Comparison of ENCODE assay signal across 7 mouse cellular contexts in genomic region chr8:69973442-69974161, GRCm38 (mm10). TPM values are rescaled to one million over a fixed set of nuclear protein-coding genes. Genes with fewer than 3 reads are reported as not detected.
A peak's percentile ranks its signal among the peaks of the same experiment; 100 is the strongest.
DNase-seq lines count a peak whose midpoint lies in the region; ATAC-seq and TF ChIP-seq lines count a peak whose summit lies in the region.

No protein-coding gene starts in this region.

- under 1% methylated on average over 51 of the region's 68 CpGs for WGBS in forebrain, embryonic 11.5 days

- intact Hi-C loops in heart, postnatal 14 days (cut with DNase I): loop anchor here (2.0 to 5.0 kb wide), 2 partner anchors 36 to 55 kb away; no protein-coding TSS in a partner anchor

- in situ Hi-C loops in ES-E14 (cut with MboI; ENCODE audit: low sequenced_read_pairs in 2 of 2, unreplicated experiment in 2 of 2): no loop called here

- peaks cover 13 to 18% of the 10 kb centered on the region in 2 experiments for H3K4me1 ChIP-seq in ES-E14 (ENCODE audit: control insufficient read depth in 2 of 2, insufficient read depth in 2 of 2, low read length in 2 of 2, poor library complexity in 1 of 2)
- no peaks in the 10 kb centered on the region; the same call in none of the 2 replicates for H3K4me1 ChIP-seq in forebrain, embryonic 11.5 days (replicated peaks; ENCODE audit: control insufficient read depth, insufficient read depth, low read length)

- H3K9me3 ChIP-seq in ES-E14 (ENCODE audit: control insufficient read depth, insufficient read depth, low read depth, low read length): no peaks in the 10 kb centered on the region
- no peaks in the 10 kb centered on the region for H3K9me3 ChIP-seq in forebrain, embryonic 11.5 days (ENCODE audit: control insufficient read depth, low read length)

- H3K27me3 ChIP-seq in forebrain, embryonic 11.5 days (ENCODE audit: control insufficient read depth, insufficient read depth, low read length): no peaks in the 10 kb centered on the region

- H3K27ac ChIP-seq in ES-E14 (ENCODE audit: insufficient read depth, low read depth, low read length, poor library complexity, severe bottlenecking): peak overlapping the region; percentile 92
- H3K27ac ChIP-seq in forebrain, embryonic 11.5 days (ENCODE audit: low read depth, low read length): peak overlapping the region; percentile 76

- peak overlapping the region; percentile 68 for H3K4me2 ChIP-seq in forebrain, embryonic 11.5 days (ENCODE audit: low read depth, low read length, severe bottlenecking)

- peak overlapping the region; percentile 99 for H3K9ac ChIP-seq in ES-E14 (ENCODE audit: insufficient read depth, low read depth, low read length, poor library complexity, severe bottlenecking)
- H3K9ac ChIP-seq in forebrain, embryonic 11.5 days (ENCODE audit: low read length): peak overlapping the region; percentile 92

- H3K4me3 ChIP-seq in ES-E14 (ENCODE audit: insufficient read depth in 1 of 2, low read depth in 1 of 2, low read length in 2 of 2, poor library complexity in 1 of 2, severe bottlenecking in 1 of 2): peak overlapping the region; percentile 99
- peak overlapping the region; percentile 95 for H3K4me3 ChIP-seq in forebrain, embryonic 11.5 days (ENCODE audit: low read depth, low read length)

- peaks cover 4% of the 10 kb centered on the region; the same call in 1 of the 2 replicates for H3K36me3 ChIP-seq in ES-E14 (ENCODE audit: control insufficient read depth, insufficient read depth, low read length, poor library complexity, severe bottlenecking)
- H3K36me3 ChIP-seq in forebrain, embryonic 11.5 days (ENCODE audit: control insufficient read depth, insufficient read depth, low read length): no peaks in the 10 kb centered on the region

- peak; percentile 42 for ATAC-seq in forebrain, embryonic 11.5 days (replicated peaks; ENCODE audit: low FRiP score)
- peak; percentile 26; the same call in 1 of the 2 replicates for ATAC-seq in megakaryocyte, adult 5-6 weeks (ENCODE audit: poor library complexity, severe bottlenecking)

- DNase-seq in ES-E14 (ENCODE audit: low read depth, low spot score): no peak
- DNase-seq in adrenal gland, postnatal 25 days: peak; percentile 57
- DNase-seq in forebrain, embryonic 11.5 days (ENCODE audit: low spot score): peak; percentile 84
- DNase-seq in heart, postnatal 14 days: peak; percentile 59 to 64
- peak; percentile 15 to 39 for DNase-seq in layer of hippocampus, postnatal 14 days (ENCODE audit: low spot score in 2 of 2)
- peak; percentile 55 for DNase-seq in right cerebral cortex, postnatal 4 days

TF ChIP-seq in ES-E14, 5 proteins besides CTCF, POLR2A, EP300 and RAD21:
- TF ChIP-seq MAFK (IDR thresholded peaks at IDR 0.05; ENCODE audit: insufficient read depth, low read depth, low read length): no peak
- no peak for TF ChIP-seq ZC3H11A (IDR thresholded peaks at IDR 0.05; ENCODE audit: borderline replicate concordance, low read depth, low read length)
- TF ChIP-seq CHD2 (IDR thresholded peaks at IDR 0.05; ENCODE audit: low read depth, low read length): no peak
- no peak for TF ChIP-seq ZNF384 (IDR thresholded peaks at IDR 0.05; ENCODE audit: low read depth, low read length)
- TF ChIP-seq HCFC1 (IDR thresholded peaks at IDR 0.05; ENCODE audit: borderline replicate concordance, insufficient read depth, low read length): no peak

RNA-seq across cellular contexts. Expression of gene Gatad2a, which starts 22.6 kb away (rescaled TPM):
- total RNA-seq in ES-E14 (2012; rRNA removed): 139 and 148 TPM in 2 replicates
- total RNA-seq in adrenal gland, postnatal 25 days (2021): 95.6 and 104 TPM in 2 replicates
- polyA plus RNA-seq in forebrain, embryonic 11.5 days (2014; fragmentation: Nextera tagmentation; extraction: Ambion mirVana): 81.7 and 88.6 TPM in 2 replicates
- 10 to 100 TPM; 41.7 to 41.9 TPM for total RNA-seq in heart, postnatal 14 days (2021)
- total RNA-seq in layer of hippocampus, postnatal 14 days (2021): 10 to 100 TPM; 30.7 to 38.7 TPM
- total RNA-seq in megakaryocyte, adult 5-6 weeks (2015): 50.1 and 62.0 TPM in 2 replicates
- 62.5 and 64.7 TPM in 2 replicates for total RNA-seq in megakaryocyte, adult 5-6 weeks (2017)
